Mouse (Mus musculus): ENCODE data around the gene Arsa. TPM values are rescaled to one million over a fixed set of nuclear protein-coding genes. Genes with fewer than 3 reads are reported as not detected.
A peak's percentile ranks its signal among the peaks of the same experiment; 100 is the strongest.

Arsa gene
- total RNA-seq, 2 experiments from 2014 or later = 20.7 to 22.4 TPM

GRCm38 (mm10) chr15:89496131-89496530 is 18.9 kb upstream of the Arsa start:
- no peak for DNase-seq

- DNase-seq = no peak
Measured at GRCm38 (mm10) chr15:89494970-89495369, 17.7 kb upstream of the Arsa start.

- DNase-seq = no peak
Measured at GRCm38 (mm10) chr15:89488611-89489117, 11.4 kb upstream of the Arsa start.

- DNase-seq = no peak
Measured at GRCm38 (mm10) chr15:89488182-89488581, 11.0 kb upstream of the Arsa start.

- DNase-seq = peak; percentile 73 to 78
Measured at GRCm38 (mm10) chr15:89480584-89480983, 3.4 kb upstream of the Arsa start.

- no peak for DNase-seq
Measured at GRCm38 (mm10) chr15:89478622-89479021, 1.4 kb upstream of the Arsa start.

GRCm38 (mm10) chr15:89477806-89478205 is 581 bp upstream of the Arsa start:
- no peak for DNase-seq

- DNase-seq = no peak
Measured at GRCm38 (mm10) chr15:89476475-89476815, 780 bp downstream of the Arsa start.

GRCm38 (mm10) chr15:89475611-89476474 is 1.4 kb downstream of the Arsa start:
- peak; percentile 96 to 98 for DNase-seq

- no peak for DNase-seq
Measured at GRCm38 (mm10) chr15:89475293-89475600, 2.0 kb downstream of the Arsa start.

GRCm38 (mm10) chr15:89474596-89475292 is 2.5 kb downstream of the Arsa start:
- DNase-seq = no peak

- no peak for DNase-seq
Measured at GRCm38 (mm10) chr15:89473921-89474320, 3.3 kb downstream of the Arsa start.

- DNase-seq = no peak
Measured at GRCm38 (mm10) chr15:89473370-89473769, 3.9 kb downstream of the Arsa start.

- no peak for DNase-seq
Measured at GRCm38 (mm10) chr15:89471476-89471875, 5.7 kb downstream of the Arsa start.

GRCm38 (mm10) chr15:89468577-89468976 is 8.6 kb downstream of the Arsa start:
- DNase-seq = no peak

- DNase-seq = no peak
Measured at GRCm38 (mm10) chr15:89465052-89465451, 12.2 kb downstream of the Arsa start.

- peak; percentile 20 to 42 for DNase-seq
Measured at GRCm38 (mm10) chr15:89463334-89464235, 13.6 kb downstream of the Arsa start.

- no peak for DNase-seq
Measured at GRCm38 (mm10) chr15:89462176-89462575, 15.0 kb downstream of the Arsa start.

- DNase-seq = no peak
Measured at GRCm38 (mm10) chr15:89461321-89461720, 15.9 kb downstream of the Arsa start.

- no peak for DNase-seq
Measured at GRCm38 (mm10) chr15:89460298-89460697, 16.9 kb downstream of the Arsa start.

GRCm38 (mm10) chr15:89459821-89460220 is 17.4 kb downstream of the Arsa start:
- no peak for DNase-seq

- DNase-seq = no peak
Measured at GRCm38 (mm10) chr15:89458942-89459341, 18.3 kb downstream of the Arsa start.

Data from adrenal gland, postnatal 36 days (tissue).